Mouse (Mus musculus) hindlimb bud, embryonic 11.5 days (tissue): Measurements from ENCODE around the gene Top3b.
"Not testable (repeated sequence)": the region's sequence is repeated elsewhere in the genome, so short reads cannot be mapped to it uniquely, and the experiment has no call there.

Experiments used
- DNase-seq: peaks from one replicate; pipeline ENCODE4 v3.0.0-alpha.2; 2012; ENCODE audit warnings: low read depth, low spot score; ENCODE audit errors: extremely low spot score

The Top3b gene

DNA sequence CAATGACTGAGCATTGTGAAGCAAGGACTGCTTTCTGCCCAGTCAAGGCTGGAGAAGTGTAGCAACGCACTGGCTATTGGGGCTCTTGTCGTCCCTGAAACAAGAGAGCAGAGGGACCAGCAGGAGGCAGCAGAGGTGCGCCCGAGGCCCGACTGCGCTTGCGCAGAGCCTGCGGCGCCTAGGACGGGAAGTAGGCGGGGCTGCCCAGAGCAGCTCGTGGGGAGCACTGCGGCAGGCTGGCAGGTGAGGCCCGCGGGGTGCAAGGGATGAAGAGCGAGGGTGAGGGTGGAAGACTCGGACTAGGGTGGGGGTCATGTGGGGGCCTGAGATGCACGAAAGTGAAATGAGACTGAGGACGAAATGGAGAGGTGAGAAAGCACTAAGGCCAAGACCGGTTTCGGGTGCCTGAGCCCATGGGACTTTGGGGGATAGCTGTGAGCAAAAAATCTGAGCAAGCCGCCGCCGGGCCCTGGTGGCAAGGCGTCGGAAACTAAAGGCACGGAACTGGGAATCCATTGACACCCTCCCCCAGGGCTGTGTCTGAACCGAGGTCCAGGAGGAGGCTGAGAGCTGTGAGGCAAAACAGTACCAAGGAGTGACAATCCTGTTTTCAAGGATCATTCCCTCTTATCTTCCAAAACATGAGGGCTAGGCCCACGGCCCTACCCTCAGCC is 26.0 kb downstream of the Top3b start, which contains the start of gene Ppm1f:
TSS of gene Ppm1f (plus strand) at position 88 of the 674 bp plus-strand sequence.
- DNase-seq = peak; percentile 90

DNA sequence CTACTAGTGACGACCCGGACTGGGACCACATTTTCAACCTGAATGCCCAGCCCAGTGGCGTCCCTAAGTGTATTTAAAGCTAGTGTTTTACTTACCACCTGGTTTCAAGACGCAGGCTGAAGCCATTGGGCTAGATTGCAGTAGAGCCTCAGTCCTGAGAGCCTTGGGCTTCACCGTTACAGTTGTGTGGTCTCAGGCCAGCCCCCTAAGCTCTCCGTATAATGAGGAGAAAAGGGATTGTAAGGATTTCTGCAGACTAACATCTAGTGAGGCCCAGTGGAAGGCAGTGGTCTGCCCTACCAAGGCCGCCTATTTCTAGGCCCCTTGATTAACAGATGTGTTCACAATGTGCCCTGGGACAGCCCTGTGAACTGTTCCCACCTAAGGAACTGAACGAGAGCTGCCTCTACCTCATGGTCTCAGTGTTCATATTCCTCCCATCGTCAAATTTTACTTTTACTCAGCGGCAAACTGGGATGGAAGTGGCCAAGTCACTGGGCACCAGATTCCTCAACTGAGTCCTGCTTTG is 26.6 kb downstream of the Top3b start:
- DNase-seq = no peak

DNA sequence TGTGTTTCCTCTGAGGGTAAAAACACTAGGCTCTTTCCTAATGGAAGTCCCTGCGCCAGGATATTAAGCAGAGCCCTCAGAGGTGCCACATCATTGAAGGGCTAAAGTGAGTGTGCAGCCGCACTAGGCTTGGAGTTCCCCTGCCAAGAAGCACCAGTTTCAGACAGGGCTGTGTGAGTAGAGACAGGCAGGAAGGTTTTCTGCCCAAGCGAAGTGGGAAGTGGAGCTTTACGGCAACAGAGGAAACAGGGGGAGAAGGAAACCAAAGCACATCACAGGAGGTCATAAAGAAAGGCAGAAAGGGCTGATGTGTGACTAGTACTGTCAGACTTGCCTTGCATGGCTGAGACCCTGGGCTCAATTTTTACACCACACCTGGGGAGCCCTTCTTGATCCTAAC is 31.8 kb downstream of the Top3b start:
- DNase-seq = no peak

DNA sequence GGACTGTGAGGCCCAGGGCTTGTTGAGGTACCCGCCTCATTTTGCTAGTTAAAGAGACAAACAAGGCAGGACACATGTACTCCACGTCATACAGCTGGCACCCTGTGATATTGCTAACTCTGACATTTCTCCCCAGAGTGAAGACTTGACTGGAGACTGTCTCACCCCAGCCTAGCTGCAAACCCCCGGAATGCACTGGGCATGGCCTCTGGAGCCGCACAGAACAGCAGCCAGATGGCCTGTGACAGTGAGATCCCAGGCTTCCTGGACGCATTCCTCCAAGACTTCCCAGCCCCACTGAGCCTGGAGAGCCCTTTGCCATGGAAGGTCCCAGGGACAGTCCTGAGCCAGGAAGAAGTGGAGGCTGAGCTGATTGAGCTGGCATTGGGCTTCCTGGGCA is 32.7 kb downstream of the Top3b start:
- DNase-seq = no peak

DNA sequence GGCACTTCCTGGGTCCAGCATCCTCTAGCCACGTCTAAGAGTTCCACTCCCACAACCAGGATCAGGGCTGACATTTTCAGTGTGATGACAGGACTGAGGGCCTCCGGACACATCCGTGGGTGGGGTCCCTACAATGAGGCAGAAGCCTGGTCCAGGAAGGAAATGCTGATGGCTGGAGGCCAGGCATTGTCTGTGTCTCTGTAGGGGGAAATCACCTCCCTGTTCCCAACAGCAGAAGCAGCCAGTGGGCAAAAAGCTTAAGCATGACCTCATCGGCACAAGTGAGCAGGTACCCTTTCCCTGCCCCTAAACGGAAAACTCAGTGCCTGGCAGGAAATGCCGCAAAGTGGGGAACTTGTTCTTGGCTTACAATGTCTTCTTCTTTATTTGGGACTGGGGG is 37.3 kb downstream of the Top3b start:
- DNase-seq = no peak

DNA sequence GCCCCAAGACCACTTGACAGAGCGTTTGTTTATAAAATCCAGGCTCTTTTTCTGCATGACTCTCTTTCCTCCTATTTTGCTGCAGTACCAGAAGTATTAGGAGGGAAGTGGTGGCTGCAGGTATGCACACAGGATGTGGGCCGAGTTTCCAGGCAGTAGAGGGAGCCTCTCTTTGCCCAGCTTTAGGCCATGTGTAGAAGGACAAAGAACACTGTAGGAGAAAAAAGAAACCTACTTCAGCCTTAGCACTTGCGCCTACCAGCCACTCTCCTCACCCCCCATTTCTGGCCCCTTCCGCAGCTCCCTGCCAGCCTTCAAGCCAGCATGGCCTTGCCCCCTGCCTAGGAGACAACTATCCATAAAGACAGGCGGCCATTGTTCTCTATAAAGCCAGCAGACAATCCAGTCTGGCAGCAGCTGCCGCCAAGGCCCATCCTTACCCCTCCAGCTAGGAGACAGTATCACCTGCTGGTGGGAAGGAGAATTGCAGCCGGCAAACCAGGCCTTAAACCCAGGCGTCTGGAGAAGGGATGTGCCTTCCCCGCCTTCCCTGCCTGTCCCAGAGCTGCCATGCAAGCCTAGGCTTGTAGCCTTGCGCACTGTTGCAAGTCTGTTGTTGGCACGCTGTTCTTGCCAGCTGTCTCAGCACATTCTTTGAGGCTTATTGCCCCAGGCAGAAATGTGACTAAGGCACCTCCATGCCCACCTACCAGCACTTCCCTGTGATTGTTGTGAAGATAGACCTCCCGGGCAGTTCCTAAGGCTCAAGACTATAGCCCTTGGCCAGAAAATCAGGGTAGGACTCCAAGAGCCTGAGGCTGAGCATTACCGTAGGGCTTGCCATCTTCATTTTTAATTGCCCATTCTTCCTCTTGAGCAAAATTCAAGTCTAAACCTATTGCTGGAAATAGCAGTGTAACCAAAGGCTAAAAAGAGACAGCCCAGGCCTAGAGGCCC is 41.4 kb downstream of the Top3b start:
- DNase-seq = no peak

DNA sequence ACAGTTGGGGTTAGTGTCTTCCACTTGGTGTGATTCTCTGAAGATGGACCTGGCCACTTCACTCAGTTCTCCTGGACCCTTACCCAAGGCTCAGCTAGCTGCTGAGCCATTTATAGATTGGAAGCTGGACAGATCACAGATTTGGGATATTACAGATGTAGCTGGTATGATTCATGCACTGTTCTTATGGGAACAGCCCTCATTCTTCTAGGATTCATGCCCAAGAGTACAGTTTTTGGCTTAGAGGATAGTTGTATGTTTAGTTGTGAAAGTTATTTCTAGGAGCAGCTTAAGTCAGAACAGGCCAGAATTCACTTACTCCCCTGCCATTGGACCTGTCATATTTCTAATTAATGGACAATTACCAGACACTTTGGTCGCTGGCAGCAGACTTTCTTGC is 42.9 kb downstream of the Top3b start:
- no peak for DNase-seq

DNA sequence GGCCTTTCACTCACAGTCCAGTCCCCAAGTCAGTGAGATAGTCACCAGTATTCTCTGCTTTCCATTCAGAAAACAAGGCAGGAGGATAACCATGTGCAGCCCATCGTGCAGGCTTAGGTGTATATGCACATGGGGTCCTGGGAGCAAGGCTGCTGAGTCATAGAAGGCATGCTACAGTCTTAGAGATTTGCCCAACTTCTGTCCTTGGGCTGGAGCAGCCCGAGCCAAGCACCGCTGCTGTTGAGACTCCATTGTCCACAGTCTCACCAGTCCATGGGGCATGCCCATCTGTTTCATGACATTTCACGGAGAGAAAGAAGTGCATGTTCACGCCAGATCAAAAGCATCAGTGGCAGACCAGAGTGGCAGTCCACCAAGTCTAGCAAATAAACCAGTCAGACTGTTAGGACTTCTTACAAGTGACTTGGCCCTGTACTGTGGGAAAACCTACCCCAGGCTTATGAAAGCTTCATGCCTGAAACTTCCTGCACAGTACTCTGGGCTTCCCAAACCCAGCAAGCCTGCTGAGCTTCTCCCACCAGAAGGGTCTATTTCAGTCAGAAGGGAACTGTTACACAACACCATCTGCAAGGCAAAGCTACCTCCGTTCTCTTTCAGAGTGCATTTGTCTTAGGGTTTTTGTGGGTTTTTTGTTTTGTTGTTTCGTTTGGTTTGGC is 48.0 kb downstream of the Top3b start:
- DNase-seq = no peak

DNA sequence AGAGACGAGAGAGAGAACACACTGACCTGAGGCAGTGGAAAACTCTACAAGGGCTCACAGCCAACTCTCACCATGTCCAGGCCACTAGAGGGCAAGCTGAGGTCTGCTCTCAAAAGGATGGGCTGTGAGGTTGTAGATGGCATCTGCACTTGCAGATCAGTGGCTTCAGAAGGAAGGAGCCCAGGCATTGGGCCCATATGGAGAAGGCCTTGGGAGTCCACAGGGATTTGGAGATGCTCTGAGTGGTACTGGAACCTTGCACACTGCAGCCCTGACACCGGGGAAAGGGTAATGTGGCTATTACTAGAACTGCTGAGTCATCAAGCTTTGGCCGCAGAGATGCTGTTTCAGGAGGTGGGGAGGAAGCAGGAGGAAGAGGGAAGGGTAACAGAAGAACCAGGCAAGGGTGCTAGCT is 50.5 kb downstream of the Top3b start:
- no peak for DNase-seq

DNA sequence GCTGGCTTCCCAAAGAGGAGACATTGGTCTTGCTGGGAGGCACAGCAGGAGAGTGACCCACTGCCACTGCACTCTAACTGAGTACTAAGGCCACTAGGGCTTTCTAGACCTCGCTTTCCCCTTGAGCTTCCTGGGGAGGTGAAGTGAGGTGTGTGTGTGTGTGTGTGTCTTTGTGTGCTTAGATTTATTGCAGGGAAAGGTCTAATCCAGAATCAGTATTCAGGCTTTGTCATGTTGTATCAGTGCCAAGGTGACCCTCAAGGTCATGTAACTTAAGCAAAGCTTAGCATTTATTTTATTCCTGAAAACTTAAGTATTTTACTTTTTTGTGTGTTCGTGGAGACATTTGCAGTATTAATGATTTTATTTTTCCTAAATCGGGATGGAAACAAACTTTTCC is 53.9 kb downstream of the Top3b start:
- DNase-seq = no peak

DNA sequence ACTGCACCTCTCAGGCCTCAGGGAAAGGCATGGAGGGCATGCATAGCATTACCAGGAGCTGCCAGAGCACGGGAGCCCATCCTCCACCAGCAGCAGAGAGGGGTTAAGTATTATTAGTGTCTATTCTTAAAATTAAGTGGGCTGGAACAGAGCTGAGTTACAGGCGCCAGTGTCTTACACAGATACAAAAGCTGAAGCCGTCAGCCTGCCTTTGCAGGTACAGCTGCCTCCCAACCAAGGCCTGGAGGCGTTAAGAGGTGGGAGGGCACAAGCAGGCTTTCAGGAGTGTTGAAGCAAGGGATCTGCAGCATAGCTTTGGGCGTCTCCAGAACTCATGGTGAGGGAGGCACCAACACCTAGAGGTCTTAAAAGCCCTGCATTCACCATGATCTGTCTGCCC is 56.0 kb downstream of the Top3b start:
- DNase-seq = no peak

DNA sequence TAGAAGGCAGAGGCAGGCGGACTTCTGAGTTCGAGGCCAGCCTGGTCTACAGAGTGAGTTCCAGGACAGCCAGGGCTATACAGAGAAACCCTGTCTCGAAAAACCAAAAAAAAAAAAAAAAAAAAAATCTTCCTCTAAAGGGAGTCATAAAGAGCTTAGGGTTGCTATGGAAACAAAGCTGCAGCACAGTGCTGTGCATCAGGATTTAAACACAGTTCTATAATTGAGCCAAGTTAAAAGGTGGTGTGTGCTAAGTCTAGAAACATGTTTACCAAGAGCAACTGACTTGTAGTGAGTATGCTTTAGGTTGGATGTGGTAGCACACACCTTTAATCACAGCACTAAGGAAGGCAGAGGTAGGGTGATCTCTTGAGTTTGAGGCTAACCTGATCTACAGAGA is 58.4 kb downstream of the Top3b start:
- not testable (repeated sequence) for DNase-seq

DNA sequence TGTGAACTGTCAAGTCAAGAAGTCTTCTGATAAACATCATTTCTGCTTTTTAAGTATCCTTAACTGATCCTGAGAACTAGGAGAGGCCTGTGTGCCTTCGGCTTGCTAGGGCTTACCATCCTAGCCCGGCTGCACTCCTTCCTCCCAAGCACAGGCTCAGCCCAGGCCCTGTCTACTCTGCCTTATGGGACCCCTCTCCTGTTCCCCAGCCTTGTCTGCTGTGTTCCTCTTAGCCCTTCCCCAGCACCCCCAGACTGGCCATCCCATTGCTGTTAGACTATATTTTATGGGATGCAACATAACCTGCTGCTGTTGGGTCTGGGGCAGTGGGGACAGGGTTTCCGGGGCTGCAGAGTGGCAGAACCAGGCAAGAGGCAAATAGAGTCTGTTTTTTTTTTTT is 59.8 kb downstream of the Top3b start:
- DNase-seq = no peak

DNA sequence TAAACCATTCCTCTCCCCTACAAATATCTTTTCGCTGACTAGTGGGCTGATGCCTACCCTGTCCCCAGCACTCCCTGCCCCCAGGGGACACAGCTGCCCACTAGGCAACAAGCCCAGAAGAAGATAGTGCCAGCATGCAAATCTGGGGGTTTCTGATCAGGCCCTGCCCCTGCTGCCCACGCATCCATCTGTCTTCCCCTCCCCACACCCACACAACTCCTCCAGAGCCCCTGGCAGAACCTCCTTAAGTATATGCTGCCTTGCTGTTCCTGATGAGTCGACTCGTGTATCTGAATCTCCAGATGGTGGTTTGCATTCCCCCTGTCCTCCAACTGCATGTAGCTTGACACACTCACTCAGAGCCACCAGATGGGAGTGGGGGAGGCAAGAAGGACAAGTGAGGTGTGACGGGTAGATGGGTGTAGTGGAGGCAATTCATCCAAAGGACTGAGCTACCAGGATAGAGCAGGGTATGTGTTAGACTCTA is 60.3 kb downstream of the Top3b start:
- DNase-seq = no peak

DNA sequence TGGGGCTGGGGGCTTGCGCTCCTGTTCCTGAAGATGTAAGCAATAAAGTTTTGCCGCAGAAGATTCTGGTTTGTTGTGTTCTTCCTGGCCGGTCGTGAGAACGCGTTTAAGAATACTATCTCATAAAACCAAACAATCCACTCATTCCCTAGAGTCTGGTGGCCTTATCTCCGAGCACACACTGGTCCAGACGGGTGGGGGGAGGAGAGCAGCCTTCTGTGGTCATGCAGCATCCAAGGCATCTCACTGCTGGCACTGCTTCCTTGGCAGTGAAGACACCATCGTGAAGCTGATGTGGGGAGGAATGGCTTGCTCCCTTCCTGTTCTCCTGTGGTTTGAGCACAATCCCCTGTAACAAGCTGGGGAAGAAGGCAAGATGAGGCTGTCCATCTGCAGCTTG is 69.0 kb downstream of the Top3b start:
- no peak for DNase-seq

DNA sequence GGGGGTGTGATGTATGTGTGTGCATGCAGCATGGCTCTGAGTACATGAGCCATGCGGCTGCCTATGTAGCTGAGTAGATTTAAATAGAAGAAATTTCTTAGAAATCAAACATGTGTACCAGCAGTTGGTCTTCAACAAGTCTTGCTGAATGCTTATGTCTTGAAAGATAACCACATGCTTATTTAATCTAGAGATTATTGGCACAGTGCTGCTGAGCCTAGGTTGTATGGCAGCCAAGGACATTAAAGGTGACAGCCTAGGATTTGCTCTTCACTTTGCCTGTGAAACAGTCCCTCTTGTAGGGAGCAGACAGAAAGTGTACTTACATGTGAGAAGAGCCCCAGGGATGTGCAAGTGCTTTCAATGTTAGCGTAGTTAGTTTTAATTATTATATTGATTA is 70.5 kb downstream of the Top3b start:
- no peak for DNase-seq
